In genomic region chr6:8486391-8487043, GRCm38 (mm10) we compare ENCODE assay signal across 14 mouse cellular contexts. TPM values are rescaled to one million over a fixed set of nuclear protein-coding genes. Genes with fewer than 3 reads are reported as not detected.
A peak's percentile ranks its signal among the peaks of the same experiment; 100 is the strongest.
DNase-seq lines count a peak whose midpoint lies in the region; ATAC-seq lines count a peak whose summit lies in the region.
"Had no signal": no experiment of that assay in that cellular context is flagged by ENCODE, and none has a peak within 500 bp of the region (broad histone marks: within the 10 kb centered on the region; RNA-seq: fewer than 3 reads in every experiment).

No protein-coding gene starts in this region.

- no peak overlapping the region for H3K27ac ChIP-seq in heart, embryonic 13.5 days (replicated peaks)
- no peak overlapping the region for H3K27ac ChIP-seq in heart, embryonic 11.5 days (ENCODE audit: low read depth, low read length)
- peak overlapping the region; percentile 90 for H3K27ac ChIP-seq in liver, embryonic 15.5 days (replicated peaks)
- 0 out of 2 replicates have a peak overlapping the region, but pooled peaks have one; percentile 33 for H3K27ac ChIP-seq in neural tube, embryonic 15.5 days (replicated peaks)
- H3K27ac ChIP-seq: limb, embryonic 15.5 days; neural tube, embryonic 12.5 days had no signal

- WGBS in heart, embryonic 13.5 days, result 87% methylated on average over 17 of the region's 17 CpGs
- WGBS in heart, embryonic 11.5 days (ENCODE audit: insufficient replicate concordance), result 87% methylated on average over 17 of the region's 17 CpGs
- WGBS in liver, embryonic 15.5 days (ENCODE audit: insufficient replicate concordance), result 83% methylated on average over 17 of the region's 17 CpGs
- 74% methylated on average over 17 of the region's 17 CpGs for WGBS in neural tube, embryonic 15.5 days

- ATAC-seq in heart, embryonic 13.5 days (ENCODE audit: extremely low read depth, insufficient number of reproducible peaks, low FRiP score, low TSS enrichment), result no peak
- ATAC-seq in heart, embryonic 11.5 days (replicated peaks; ENCODE audit: insufficient number of reproducible peaks, low FRiP score, low TSS enrichment), result no peak
- no peak for ATAC-seq in liver, embryonic 15.5 days (ENCODE audit: insufficient read depth)
- ATAC-seq in neural tube, embryonic 15.5 days (ENCODE audit: low FRiP score), result no peak

- no peaks in the 10 kb centered on the region for H3K9me3 ChIP-seq in heart, embryonic 13.5 days
- H3K9me3 ChIP-seq in heart, embryonic 11.5 days (replicated peaks; ENCODE audit: control insufficient read depth, low read length), result no peaks in the 10 kb centered on the region
- H3K9me3 ChIP-seq in liver, embryonic 15.5 days (replicated peaks), result no peaks in the 10 kb centered on the region
- no peaks in the 10 kb centered on the region for H3K9me3 ChIP-seq in neural tube, embryonic 15.5 days (replicated peaks)
- H3K9me3 ChIP-seq: limb, embryonic 15.5 days; neural tube, embryonic 12.5 days had no signal

- no peak overlapping the region for H3K4me2 ChIP-seq in heart, embryonic 13.5 days
- H3K4me2 ChIP-seq in heart, embryonic 11.5 days, result no peak overlapping the region
- H3K4me2 ChIP-seq in liver, embryonic 15.5 days, result peak overlapping the region; percentile 63
- no peak overlapping the region for H3K4me2 ChIP-seq in neural tube, embryonic 15.5 days
- H3K4me2 ChIP-seq: limb, embryonic 15.5 days; neural tube, embryonic 12.5 days had no signal

- H3K4me1 ChIP-seq in heart, embryonic 13.5 days, result peaks cover 34% of the 10 kb centered on the region
- peaks cover 20% of the 10 kb centered on the region; the same call in 1 of the 2 replicates for H3K4me1 ChIP-seq in heart, embryonic 11.5 days (ENCODE audit: control insufficient read depth, insufficient read depth, low read length)
- H3K4me1 ChIP-seq in liver, embryonic 15.5 days (replicated peaks), result peaks cover 46% of the 10 kb centered on the region
- peaks cover 13% of the 10 kb centered on the region for H3K4me1 ChIP-seq in neural tube, embryonic 15.5 days
- H3K4me1 ChIP-seq: limb, embryonic 15.5 days; neural tube, embryonic 12.5 days had no signal

- 0 out of 2 replicates have a peak overlapping the region, but pooled peaks have one; percentile 10 for H3K9ac ChIP-seq in heart, embryonic 13.5 days
- H3K9ac ChIP-seq in heart, embryonic 11.5 days (ENCODE audit: low read depth, low read length), result no peak overlapping the region
- peak overlapping the region; percentile 10; the same call in 1 of the 2 replicates for H3K9ac ChIP-seq in liver, embryonic 15.5 days
- H3K9ac ChIP-seq in neural tube, embryonic 15.5 days (replicated peaks), result no peak overlapping the region
- H3K9ac ChIP-seq: limb, embryonic 15.5 days; neural tube, embryonic 12.5 days had no signal

- no peak overlapping the region for H3K4me3 ChIP-seq in heart, embryonic 13.5 days
- no peak overlapping the region for H3K4me3 ChIP-seq in heart, embryonic 11.5 days (ENCODE audit: low read depth, low read length)
- peak overlapping the region; percentile 33; the same call in 1 of the 2 replicates for H3K4me3 ChIP-seq in liver, embryonic 15.5 days (replicated peaks)
- H3K4me3 ChIP-seq in neural tube, embryonic 15.5 days (replicated peaks), result no peak overlapping the region
- H3K4me3 ChIP-seq: limb, embryonic 15.5 days; neural tube, embryonic 12.5 days had no signal

- H3K36me3 ChIP-seq in heart, embryonic 13.5 days, result no peaks in the 10 kb centered on the region
- H3K36me3 ChIP-seq in heart, embryonic 11.5 days (ENCODE audit: control insufficient read depth, insufficient read depth, low read length), result no peaks in the 10 kb centered on the region
- H3K36me3 ChIP-seq in liver, embryonic 15.5 days (replicated peaks), result no peaks in the 10 kb centered on the region
- no peaks in the 10 kb centered on the region for H3K36me3 ChIP-seq in neural tube, embryonic 15.5 days
- H3K36me3 ChIP-seq: limb, embryonic 15.5 days; neural tube, embryonic 12.5 days had no signal

- peak; percentile 15 for DNase-seq in thymus, postnatal 0 days (ENCODE audit: low spot score)
- no peak for DNase-seq in thymus, postnatal 10 days (ENCODE audit: low spot score in 2 of 2)
- no peak for DNase-seq in lung, postnatal 14 days
- DNase-seq in adrenal gland, postnatal 10 days, result no peak
- DNase-seq: adrenal gland, postnatal 36 days; cerebellum, adult 11-12 months; heart, adult 18-20 months; kidney, postnatal 10 days had no signal

- H3K27me3 ChIP-seq in heart, embryonic 13.5 days (replicated peaks), result no peaks in the 10 kb centered on the region
- no peaks in the 10 kb centered on the region for H3K27me3 ChIP-seq in heart, embryonic 11.5 days (ENCODE audit: control insufficient read depth, insufficient read depth, low read length)
- no peaks in the 10 kb centered on the region for H3K27me3 ChIP-seq in liver, embryonic 15.5 days
- H3K27me3 ChIP-seq in neural tube, embryonic 15.5 days (replicated peaks), result no peaks in the 10 kb centered on the region
- H3K27me3 ChIP-seq: limb, embryonic 15.5 days; neural tube, embryonic 12.5 days had no signal

RNA-seq across cellular contexts. Expression of gene Glcci1, which starts 22.9 kb away (rescaled TPM):
- polyA plus RNA-seq in heart, embryonic 13.5 days (2015; fragmentation: Nextera tagmentation; extraction: Ambion mirVana), result 4.7 and 4.9 TPM in 2 replicates
- polyA plus RNA-seq in heart, embryonic 11.5 days (2014; fragmentation: Nextera tagmentation; extraction: Ambion mirVana), result 6.7 and 7.4 TPM in 2 replicates
- polyA plus RNA-seq in thymus, postnatal 0 days (2015; fragmentation: Nextera tagmentation; extraction: Ambion mirVana), result 86.5 and 106 TPM in 2 replicates
- polyA plus RNA-seq in liver, embryonic 15.5 days (2015; fragmentation: Nextera tagmentation; extraction: Ambion mirVana), result 1.1 and 1.5 TPM in 2 replicates
- 7.2 and 7.3 TPM in 2 replicates for polyA plus RNA-seq in neural tube, embryonic 15.5 days (2015; fragmentation: Nextera tagmentation; extraction: Ambion mirVana)
- 10 to 100 TPM; 26.2 to 34.0 TPM for total RNA-seq in adrenal gland, postnatal 10 days (2021)

Comparison
In these comparisons a context has a peak if more than half of its experiments do, and no peak if none do; other contexts are left out.
1. H3K9ac ChIP-seq: peak in heart, embryonic 13.5 days (single experiment) and liver, embryonic 15.5 days (single experiment); none in heart, embryonic 11.5 days (single experiment) and neural tube, embryonic 15.5 days (single experiment).
2. H3K27ac ChIP-seq: peak in liver, embryonic 15.5 days (single experiment) and neural tube, embryonic 15.5 days (single experiment); none in heart, embryonic 13.5 days (single experiment) and heart, embryonic 11.5 days (single experiment).
3. RNA of gene Glcci1, which starts 22.9 kb away (polyA plus RNA-seq): 86.5 to 106 TPM in thymus, postnatal 0 days; 6.7 to 7.4 TPM in heart, embryonic 11.5 days, 7.2 to 7.3 TPM in neural tube, embryonic 15.5 days, 4.7 to 4.9 TPM in heart, embryonic 13.5 days and 1.1 to 1.5 TPM in liver, embryonic 15.5 days; every median in the first group is over 10 times any median in the second.